Mouse (Mus musculus) lung, postnatal 14 days (tissue): ENCODE data around the gene Snx3.
A peak's percentile ranks its signal among the peaks of the same experiment; 100 is the strongest.

Experiments used
- DNase-seq: peaks from one replicate; pipeline ENCODE4 v3.0.0; 2021

The Snx3 gene

DNA sequence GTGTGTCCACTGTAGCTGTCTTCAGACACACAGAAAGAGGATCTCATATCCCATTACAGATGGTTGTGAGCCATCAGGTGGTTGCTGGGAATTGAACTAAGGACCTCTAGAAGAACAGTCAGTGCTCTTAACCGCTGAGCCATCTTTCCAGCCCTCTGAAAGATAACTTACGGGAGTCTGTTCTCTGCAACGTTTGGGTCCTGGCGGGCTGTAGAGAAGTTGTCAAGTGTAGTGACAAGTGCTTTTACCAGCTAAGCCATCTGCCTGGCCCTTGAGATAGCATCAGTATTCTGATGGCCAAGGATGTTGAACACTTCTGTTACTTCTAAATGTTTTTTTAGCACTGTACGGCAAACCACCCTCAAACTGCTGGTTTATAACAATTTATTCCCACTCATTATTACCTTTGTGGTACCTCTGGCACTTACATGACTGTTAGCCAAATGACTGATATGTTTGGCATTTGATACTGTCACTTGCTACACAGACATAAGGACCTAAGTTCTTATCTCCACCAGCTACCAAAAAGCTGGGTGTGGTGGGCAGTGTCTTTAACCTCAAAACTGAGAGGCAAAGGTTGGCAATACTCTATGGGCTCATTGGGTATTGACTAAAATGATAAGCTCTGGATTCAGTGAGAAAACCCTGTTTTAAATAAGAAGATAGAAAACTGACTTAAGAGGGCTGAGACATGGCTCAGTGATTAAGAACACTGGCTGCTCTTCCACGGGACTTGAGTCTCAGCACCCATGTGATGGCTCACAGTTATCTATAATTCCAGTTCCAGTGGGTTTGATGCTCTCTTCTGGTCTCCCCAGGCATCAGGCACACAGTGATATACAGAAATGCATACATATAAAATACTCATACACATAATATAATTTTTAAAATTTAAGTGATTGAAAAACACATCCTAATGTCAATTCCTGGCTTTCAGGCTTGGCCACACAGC, 9.6 kb downstream of the Snx3 start:
- DNase-seq: no peak

DNA sequence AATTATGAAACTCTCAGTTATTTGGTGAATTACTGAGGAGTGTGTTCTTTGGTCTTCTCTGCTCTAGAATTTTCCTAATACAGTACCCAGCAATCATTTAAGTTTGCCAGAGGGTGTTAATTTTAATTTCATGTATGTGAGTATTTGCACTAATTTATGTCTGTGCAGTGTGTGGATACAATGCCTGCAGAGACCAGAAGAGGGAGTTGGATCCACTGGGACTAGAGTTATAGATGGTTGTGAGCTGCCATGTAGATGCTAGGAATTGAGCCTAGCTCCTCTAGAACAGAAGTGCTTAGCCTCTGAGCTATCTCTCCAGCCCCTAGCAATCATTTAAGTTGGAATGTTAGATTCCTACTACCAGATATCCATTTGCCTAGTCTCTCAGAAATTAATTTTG, 12.3 kb downstream of the Snx3 start:
- no peak for DNase-seq

DNA sequence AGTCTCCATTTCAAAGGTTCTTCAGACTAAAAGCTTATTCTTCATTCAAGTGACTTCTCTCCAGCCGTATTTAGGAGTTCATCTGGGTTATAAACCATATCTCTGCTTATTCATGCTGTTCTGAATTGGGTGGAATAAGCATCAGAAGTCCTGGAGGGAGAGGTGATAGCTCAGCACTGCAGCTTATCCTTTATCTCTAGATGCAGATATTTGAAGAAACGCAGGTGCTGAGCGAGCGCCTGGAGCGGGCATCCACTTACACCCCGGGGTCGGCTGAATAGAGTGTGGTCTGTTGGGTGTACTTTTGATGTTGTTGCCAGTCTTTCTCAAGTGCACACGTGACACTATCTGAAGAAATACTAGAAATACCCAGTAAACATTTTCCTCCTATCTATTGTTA, 16.5 kb downstream of the Snx3 start:
- no peak for DNase-seq

DNA sequence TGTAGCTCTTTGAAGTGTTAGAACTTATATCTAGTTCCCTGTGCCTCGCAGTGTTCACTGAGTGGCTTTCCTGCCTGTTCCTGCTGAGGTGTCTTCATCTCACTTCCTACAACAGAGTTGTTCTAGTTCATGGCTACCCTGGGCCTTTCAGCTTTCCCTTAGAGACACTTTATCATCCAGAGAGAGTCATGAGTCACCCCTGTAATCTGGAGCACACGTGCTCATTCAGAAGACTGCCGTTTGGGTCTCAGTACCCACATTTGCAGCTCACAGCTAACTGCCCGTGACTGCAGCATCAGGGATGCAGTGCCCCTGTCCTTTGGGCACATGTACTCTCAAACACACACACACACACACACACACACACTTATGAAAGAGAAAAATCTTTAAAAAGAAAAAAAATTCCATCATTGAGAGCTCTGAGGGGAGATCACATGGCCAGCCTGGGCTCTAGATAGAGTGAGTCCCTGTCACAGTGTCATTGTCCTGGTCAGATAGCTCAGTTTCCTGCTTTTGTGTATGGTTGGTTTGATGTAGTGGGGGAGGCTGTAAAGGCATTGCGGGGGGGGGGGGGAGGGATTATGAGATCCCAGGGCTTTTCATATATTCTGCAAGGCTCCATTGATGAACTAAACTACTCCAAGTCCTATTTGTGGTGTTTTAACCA, 19.6 kb downstream of the Snx3 start:
- no peak for DNase-seq

GRCm38 (mm10) chr10:42522912-42523311, 21.1 kb downstream of the Snx3 start:
- no peak for DNase-seq

DNA sequence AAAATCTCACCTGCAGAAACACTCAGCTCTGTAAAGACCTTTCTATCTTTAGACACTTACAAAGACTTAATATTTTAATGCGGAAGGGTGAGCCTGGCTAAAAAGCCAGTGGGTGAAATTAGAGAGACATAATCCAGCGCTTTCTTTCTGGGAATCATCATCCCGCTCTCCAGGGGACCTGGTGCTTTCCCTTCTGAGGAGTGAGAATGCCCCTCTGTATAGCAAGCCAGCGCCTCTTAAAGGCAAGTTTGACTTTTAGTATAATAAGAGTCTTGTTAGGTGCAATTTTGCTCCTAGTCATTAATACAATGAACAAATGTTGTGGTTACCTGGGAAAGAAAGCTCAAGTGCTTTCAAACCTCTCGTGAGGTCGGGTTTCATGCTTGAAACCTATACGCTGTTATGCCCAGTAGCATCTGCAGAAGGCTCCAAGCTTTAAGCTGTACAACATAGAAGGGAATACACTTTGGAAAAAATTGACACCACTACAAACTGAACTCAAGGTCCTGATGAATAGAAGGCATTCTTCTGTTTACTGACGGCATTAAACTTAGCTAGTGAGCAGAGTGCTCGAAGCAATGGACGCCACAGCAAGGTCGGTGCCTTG, 21.8 kb downstream of the Snx3 start:
- DNase-seq: no peak

DNA sequence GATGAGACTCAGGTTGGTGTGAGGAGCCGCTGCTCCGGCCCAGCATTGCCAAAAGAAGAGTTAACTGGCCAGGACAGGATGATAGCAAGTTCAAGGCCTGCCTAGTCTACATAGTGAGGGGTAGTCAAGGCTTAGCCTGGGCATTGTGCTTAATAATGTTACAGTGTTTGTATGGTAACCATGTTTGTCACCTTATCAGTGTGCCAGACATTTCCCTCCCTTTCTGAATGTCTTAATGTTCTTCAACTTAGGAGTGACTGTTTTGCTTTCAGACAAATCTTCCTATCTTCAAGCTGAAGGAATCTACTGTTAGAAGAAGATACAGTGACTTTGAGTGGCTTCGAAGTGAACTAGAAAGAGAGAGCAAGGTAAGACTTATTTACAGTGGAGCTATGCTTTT, 23.9 kb downstream of the Snx3 start:
- no peak for DNase-seq

DNA sequence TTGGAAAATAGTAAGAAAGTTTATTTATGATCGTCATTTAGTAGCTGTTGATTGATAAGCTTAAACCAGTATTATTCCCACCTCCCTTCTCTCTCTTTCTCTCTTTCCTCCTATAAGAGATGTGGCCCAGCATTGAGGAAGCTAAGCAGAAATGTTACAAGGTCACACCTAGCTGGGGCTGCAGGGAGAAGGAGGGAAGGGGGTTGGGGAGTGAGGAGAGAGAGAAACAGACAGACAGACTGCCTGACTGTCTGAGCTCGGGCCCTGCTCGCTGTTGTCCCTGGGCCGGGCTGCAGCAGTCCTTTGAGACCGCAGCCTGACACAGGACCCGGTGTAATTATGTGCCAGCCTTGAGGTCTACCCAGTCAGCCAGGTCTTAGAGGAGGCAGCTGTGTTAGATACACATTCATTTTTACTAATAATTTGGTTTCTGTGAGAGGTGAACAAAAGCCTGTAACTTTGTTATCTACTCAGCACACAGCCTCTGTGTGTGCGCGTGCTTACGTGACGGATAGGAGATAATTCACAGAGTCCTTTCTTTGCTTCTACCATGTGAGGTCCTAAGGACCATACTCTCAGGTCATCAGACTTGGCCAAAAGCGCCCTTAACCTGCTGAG, 32.1 kb downstream of the Snx3 start:
- no peak for DNase-seq

DNA sequence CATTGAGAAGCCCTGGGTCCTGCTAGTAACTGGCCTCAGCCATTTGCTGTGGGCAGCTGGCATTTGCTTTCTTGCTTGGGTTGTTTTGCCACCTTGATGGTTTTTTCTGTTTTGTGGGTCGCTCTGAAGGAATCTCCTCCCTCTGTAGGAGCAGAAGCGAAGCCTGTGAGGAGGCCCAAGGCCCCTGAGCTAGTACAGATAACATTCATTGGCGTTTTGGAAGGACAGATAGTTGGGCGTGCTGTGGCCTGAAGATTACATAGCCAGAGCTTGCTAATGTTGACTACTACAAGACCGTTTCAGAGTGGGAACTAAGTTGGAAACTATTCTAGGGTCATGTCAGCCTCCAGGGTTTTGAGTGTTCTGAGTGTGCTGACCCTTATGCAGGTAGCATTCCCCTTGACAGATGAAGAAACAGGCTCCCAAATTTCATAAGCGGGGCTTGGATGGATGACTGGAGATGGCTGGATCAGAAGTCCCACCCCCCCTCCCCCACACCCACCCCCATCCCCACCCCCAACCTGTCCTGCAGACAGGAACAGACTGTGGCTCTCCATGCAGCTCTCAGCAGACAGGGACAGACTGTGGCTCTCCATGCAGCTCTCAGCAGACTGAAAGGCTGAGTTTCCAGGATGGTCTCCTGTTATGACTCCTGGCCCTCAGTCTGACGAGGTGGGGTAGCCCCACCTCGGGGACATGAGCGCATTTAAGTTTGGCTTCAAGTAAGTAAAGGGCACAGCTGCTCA, 35.9 kb downstream of the Snx3 start:
- no peak for DNase-seq

DNA sequence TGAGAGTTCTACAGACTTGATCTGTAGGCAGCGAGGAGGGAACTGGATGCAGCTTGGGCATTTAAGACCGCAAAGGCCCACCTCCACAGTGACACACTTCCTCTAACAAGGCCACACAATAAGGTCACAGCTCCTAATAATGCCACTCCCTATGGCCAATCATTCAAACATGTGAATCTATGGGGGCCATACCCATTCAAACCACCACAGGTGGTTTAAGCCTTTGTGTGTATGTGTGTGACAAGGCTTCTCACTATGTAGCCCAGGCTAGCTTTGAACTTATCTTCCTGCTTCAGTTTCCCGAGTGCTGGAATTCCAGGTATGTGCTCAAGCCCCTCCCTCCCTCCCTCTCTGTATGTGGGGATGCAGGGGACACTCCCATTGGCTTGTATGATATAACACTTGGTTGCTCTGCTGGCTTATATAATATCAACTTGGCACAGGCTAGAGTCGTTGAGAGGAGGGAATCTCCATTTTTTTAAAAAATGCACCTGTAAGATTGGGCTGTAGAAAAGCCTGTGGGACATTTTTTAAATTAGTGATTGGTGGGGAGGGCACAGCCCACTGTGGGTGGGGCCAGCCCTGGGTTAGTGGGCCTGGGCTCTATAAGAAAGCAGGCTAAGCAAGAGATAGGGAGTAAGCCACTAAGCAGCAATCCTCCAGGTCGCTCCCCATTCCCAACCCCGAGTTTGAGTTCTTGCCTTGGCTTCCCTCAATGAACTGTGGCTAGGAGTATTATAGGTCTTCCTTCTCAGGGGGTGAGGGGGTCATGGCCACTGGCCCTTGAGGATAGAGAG, 44.1 kb downstream of the Snx3 start:
- DNase-seq: no peak

DNA sequence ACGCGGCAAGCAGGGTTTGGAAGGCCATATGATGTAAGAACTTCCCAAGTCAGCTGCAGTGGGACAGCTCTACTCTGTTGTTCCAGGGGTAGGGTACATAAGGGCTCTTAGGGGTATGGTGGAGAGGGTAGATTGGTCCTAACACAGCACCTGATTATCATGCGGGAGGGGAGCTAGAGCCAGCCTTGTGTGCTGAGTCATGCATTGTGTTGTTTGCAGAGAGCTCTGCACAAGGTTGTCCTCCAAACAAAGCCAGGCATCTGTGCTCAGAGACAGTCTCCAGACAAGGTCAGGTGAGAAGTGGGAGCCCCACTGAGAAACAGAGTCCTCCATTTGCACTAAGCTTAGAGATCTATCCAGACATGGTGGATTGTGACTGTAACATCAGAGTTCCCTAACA, 44.7 kb downstream of the Snx3 start:
- no peak for DNase-seq

- DNase-seq: no peak
Measured at GRCm38 (mm10) chr10:42559581-42560200, 57.9 kb downstream of the Snx3 start.

DNA sequence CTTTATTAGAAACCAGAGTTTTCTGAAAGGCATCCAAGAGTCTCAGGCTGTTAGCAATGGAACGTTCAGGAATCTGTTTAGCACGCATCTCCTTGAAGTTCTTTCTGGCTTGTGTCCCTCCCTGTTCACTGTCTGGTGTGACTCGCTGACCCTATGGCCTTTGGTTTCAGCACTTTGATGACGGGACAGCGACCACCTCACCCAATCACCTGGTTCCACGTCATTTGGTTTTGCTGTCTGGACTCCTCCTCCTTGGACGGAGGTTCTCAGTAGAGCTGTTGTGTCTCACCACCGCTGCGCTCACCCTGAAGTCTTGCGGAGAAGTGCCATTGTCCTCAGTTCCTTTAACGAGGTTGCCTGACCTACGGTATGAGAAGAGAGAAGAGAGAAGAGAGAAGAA, 60.4 kb downstream of the Snx3 start:
- DNase-seq: peak; percentile 16

- no peak for DNase-seq
Measured at GRCm38 (mm10) chr10:42572567-42572966, 70.7 kb downstream of the Snx3 start.

- no peak for DNase-seq
Measured at GRCm38 (mm10) chr10:42572971-42573370, 71.1 kb downstream of the Snx3 start.

GRCm38 (mm10) chr10:42574639-42575038, 72.8 kb downstream of the Snx3 start:
- no peak for DNase-seq

- DNase-seq: no peak
Measured at GRCm38 (mm10) chr10:42577525-42578280, 75.9 kb downstream of the Snx3 start.

DNA sequence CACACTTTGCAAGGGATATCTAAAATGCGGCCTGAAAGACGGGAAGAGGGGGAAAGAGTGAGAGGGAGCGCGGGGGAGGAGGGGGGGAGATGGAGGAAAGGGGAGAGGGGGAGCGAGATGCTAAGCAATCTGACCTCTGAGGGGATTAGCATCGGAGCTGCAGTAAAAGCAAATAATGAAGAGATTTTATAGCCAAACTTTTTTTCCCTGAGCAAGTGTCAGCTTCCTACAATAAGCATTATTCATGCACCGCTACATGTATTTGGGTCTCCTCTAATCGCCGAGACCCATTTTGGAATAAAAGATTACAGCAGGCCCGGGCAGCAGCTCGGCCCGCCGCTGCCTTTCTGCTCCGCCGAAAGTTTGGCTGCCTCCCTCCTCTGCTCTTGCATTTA, 76.4 kb downstream of the Snx3 start:
- DNase-seq: no peak

DNA sequence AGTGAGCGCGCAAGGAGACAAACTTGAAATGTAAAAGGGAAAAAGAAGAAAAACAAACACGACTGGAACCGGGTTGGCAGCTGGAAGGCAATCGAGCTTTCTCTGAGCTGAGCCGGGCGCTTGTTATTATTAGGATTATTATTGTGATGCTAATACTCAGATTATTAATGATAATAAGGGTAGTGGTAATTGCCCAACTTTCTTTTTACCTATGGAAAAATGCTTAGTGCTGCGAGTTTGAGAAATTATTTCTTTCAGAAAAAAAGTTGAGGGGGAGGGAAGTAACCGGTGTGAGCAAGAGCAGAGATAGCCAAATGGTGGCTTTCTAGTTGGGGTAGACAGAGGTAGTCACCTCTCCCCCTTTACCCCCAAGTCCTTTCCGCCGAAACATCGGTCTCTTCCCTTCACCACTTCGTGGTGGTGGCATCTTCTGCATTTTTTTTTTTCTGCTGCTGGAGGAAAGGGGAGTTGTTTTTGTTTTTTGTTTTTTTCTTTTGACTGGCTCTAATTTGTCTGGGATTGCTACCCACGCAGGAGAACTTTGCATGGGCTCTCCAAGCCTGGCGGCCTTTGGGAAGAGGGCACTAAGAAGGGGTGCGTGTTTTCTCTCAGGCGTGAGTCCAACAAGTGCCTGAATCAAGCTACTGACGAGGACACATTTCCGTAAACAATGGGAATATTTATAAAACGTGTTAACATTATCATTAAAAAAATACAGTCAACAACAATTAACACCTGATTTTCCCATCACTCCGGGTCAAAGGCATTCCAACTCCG, 77.1 kb downstream of the Snx3 start:
- DNase-seq: no peak
